Mouse (Mus musculus): ENCODE measurements around the gene Gm49395.

The Gm49395 gene

GRCm38 (mm10) chr13:115099381-115099780 is 2.3 kb downstream of the Gm49395 start:
- in situ Hi-C loops (cut with MseI, MboI): no loop called here

- in situ Hi-C loops (cut with MseI, MboI): no loop called here
These were observed 3.5 kb downstream of the Gm49395 start for GRCm38 (mm10) chr13:115098227-115098626.

GRCm38 (mm10) chr13:115096965-115097364 is 4.8 kb downstream of the Gm49395 start:
- in situ Hi-C loops (cut with MseI, MboI): no loop called here

GRCm38 (mm10) chr13:115096216-115096615 is 5.5 kb downstream of the Gm49395 start:
- in situ Hi-C loops (cut with MseI, MboI): no loop called here

GRCm38 (mm10) chr13:115095392-115095791 is 6.3 kb downstream of the Gm49395 start:
- in situ Hi-C loops (cut with MseI, MboI): no loop called here

GRCm38 (mm10) chr13:115091511-115091910 is 10.2 kb downstream of the Gm49395 start:
- in situ Hi-C loops (cut with MseI, MboI): no loop called here

DNA sequence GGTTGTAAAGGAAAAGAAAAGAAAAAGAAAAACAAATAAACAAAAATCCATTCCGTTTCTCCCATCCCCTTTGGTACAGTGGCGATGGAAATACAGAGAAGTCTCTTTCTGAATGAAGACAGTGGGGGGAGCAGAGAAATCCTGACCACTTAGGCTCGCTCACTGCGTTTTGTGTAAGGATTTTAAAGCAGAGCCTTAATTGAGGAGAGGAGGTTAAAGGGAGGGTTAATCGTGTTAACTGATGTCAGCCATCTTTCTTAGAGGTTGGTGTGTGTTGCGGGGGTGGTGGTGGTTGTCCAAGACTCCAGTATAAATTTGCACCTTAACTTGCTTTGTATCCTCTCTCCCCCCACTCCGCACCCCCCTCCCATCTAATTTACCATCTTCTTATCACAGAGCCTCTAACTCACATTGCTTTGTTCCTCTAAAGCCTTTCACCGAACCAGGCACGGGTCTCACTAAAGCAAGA is 10.7 kb downstream of the Gm49395 start:
- in situ Hi-C loops (cut with MseI, MboI): no loop called here

GRCm38 (mm10) chr13:115090069-115090976 is 11.4 kb downstream of the Gm49395 start, which contains the start of gene Pelo:
TSS of gene Pelo (minus strand) at chr13:115090186.
- in situ Hi-C loops (cut with MseI, MboI): no loop called here

GRCm38 (mm10) chr13:115089395-115090025 is 12.2 kb downstream of the Gm49395 start:
- in situ Hi-C loops (cut with MseI, MboI): no loop called here

DNA sequence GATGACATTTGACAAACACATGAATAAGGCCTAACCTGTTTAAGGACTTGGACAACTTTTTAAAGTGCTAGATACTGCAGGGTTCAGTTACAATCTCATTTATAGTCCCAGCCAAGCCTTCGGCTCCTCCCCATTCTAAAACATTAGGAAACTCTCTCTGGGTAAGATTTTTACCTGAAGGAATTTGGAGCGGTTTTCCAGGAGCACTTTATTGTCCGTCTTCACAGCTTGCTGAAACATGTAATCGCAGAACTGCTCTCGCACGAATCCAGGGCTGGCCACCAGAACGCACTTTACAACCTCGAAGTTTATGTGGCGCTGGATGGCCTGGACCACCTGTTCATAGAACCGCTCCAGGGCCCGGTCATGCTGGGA is 12.7 kb downstream of the Gm49395 start:
- in situ Hi-C loops (cut with MseI, MboI): no loop called here

DNA sequence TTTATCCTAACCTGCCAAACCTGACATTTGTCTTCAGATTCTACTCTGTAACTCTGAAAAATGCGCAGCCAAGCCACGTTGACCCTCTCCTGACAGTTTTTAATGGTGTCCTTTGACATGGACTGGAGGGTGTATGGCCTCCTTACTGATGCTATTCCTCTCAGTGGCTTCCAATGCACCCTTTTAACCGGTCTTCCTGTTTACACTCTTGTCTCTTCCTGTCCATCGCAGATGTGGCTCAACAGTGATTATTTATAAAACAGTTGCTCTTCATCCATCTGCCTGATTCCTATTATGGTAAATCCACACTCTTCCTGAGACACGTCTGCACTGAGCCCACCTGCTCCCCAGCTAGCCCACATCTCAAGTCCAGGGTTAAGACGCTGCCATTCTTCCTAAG is 15.7 kb downstream of the Gm49395 start:
- in situ Hi-C loops (cut with MseI, MboI): no loop called here

DNA sequence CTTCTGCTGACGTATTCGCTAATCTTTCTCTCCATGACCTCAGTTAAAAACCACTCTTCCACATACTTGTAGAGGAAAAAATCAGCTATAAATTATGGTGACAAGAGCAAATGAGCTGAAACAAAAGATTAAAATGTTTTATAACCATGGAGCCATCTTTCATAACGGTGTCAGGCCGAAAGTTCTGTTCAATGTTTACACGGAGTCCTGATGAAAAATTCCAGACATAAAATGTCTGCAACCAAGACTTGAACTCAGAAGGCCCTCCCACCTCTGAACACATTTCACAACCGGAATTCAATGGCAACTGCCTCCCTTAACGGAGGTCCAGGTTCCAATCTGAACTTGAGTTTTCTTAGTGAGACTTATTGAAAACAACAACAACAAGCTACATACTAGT is 19.4 kb downstream of the Gm49395 start:
- in situ Hi-C loops (cut with MseI, MboI): no loop called here

DNA sequence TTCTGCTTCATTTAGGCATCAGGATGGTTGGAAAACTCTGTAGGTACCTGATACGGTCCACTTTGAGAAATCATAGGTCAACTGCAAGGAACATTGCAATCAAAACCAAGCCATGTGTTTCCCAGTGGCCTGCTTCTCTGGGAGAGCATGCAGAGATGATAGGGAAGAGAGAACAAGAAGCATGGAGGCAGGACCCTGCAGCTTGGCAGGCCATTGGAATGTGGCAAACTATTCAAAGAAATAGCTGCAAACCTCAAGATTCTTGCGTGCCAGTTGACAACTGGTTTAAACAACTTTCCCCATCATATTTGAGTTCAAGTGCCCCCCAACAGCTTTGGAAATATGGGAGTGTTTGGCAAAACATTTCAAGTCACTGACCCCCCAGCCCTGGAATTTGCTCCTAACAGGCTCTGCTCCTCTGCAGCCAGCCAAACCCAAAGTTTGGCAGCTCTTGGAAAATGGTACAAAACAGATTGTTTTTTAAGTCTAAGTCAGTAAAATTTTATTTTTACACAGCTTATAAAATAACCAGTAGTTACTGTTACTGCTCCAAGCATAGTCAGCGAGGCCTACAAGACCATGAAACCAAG is 21.6 kb downstream of the Gm49395 start:
- in situ Hi-C loops (cut with MseI, MboI): no loop called here

GRCm38 (mm10) chr13:115078997-115079685 is 22.6 kb downstream of the Gm49395 start:
- in situ Hi-C loops (cut with MseI, MboI): no loop called here

DNA sequence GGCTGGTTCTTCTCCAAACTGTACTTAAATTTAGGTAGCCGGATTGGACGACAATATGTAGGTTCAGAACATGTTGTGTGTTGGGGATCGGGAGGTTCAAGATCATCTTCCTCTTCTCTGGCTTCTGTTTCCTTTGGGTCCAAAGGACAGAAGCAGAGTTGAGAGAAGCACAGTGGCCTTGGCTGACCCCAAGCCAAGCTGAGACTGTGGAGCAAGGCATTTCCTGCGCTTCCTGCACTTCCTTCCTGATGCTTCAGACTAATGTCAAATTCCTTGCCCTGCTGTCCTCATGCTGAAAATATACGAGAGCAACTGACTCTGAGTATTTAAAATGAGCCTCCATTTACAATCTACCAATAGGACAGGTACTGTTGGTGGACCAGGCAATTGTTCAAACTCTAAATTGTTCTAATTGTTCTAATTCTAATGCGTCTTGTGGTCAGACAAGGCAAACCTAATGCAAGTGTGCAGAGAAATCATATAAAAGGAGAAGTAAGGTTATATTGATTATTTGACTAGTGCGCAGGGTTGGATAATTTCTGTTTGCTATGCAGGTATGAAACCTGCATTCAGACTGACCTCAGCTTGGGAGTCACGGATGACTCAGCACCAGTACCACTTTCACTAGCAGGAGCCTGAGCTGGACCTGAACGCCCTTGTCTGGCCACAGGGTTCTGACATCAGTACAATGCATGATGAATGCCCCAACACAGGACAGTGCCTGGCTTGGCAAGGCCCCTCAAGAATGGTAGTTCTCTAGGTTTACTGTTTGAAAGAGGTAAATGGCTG is 24.2 kb downstream of the Gm49395 start:
- in situ Hi-C loops (cut with MseI, MboI): no loop called here

GRCm38 (mm10) chr13:115072386-115072785 is 29.3 kb downstream of the Gm49395 start:
- in situ Hi-C loops (cut with MseI, MboI): no loop called here

GRCm38 (mm10) chr13:115071431-115071830 is 30.3 kb downstream of the Gm49395 start:
- in situ Hi-C loops (cut with MseI, MboI): no loop called here

- in situ Hi-C loops (cut with MseI, MboI): no loop called here
These were observed 33.8 kb downstream of the Gm49395 start for GRCm38 (mm10) chr13:115067968-115068330.

DNA sequence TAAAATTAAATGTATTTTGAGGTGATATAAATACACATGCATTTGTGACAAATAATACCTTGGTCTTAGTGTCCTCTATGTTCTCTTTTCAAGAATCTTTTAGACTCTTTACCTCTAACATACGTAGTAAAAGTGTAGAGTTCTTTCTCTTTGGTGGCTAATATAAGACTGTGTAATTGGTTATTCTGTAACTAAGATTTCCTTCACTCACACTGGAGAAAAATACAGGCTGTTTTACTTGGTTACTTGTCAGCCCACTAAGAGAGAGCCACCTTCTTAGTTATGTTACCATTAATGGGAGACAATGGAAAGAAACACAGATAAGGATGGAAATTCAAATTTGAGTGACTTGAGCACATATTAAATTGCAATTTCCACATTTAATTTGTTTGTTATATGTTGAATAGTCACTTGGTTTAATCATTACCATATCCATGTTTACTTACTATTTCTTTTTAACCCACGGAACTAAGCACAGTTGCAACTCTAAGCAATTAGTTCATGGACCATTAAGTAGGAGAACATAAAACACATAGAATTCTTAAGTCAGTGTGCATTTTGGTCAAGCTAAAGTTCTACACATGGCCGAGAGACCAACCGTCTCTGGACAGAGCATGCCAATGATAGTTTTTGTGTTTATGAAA is 34.3 kb downstream of the Gm49395 start:
- in situ Hi-C loops (cut with MseI, MboI): no loop called here

DNA sequence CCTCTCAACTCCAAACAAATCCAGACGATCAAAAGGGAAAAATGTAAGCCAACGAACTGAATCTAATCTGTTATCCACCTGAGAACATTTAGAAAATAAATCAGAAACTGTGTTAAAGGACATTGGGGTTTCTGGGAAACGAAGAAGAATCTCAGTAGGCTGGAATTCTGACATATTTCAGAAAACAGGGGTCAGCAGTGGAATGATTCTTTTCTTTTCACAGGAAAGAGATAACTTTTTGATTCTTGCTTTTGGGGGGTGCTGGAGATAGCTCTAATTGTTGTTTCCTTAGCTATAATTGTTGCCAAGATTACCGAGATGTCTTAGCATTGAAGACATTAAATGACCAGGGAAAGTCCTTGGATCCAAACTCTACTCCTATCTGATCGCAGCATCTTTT is 44.2 kb downstream of the Gm49395 start:
- in situ Hi-C loops (cut with MseI, MboI): no loop called here

DNA sequence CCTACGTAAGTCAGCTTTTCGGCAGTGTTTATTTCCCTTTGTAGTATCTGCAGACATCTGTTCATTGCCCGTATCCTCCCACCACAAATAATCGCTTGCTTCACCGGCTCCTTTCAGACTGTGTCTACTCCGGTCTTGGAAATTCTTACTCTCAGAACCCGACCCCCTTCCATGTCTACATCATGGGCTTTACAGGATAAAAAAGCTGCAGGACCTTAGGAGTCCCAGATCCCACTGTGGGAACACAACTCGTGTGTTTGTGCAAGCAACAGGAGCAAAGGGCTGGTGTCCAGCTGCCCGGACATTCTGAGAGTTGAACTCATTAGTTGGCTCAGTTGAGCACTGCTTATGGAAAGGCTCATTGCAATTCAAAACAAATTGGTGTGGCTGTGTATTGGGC is 46.9 kb downstream of the Gm49395 start:
- in situ Hi-C loops (cut with MseI, MboI): no loop called here

All from mouse trophoblast stem cell (cell line).